Mouse (Mus musculus): ENCODE measurements at regions not wholly inside any gene's neighbourhood (a gene's known extent, or its start where the extent isn't known, plus 50 kb on each side); places are given as distances from the start of the nearest gene placed in this dataset.

GRCm38 (mm10) chr15:63624249-63624648, 220.7 kb downstream of the Gsdmc2 start:
- dilution Hi-C loops (cut with MboI; ENCODE audit: extremely low pct_ligation_motif_present, extremely low pct_unique_long_range_greater_than_20kb, low sequenced_read_pairs): no loop called here
- no peak overlapping the region for H3K27ac ChIP-seq (ENCODE audit: insufficient read depth, low read depth)
- H3K4me1 ChIP-seq (ENCODE audit: control insufficient read depth in 1 of 2, insufficient read depth in 2 of 2): peaks cover 4 to 7% of the 10 kb centered on the region in 2 experiments; a peak in 3 of 4 replicates
- no peak for TF ChIP-seq EP300 (IDR thresholded peaks at IDR 0.05; ENCODE audit: low read length)
- no peak for TF ChIP-seq JUN (IDR thresholded peaks at IDR 0.05; ENCODE audit: insufficient read depth, low read depth, low read length)
- no peak for TF ChIP-seq ZC3H11A (IDR thresholded peaks at IDR 0.05; ENCODE audit: low read depth, low read length)
- no peak for TF ChIP-seq JUND (conservative IDR thresholded peaks at IDR 0.05; ENCODE audit: low read depth, low read length)
- TF ChIP-seq MAFK (IDR thresholded peaks at IDR 0.05; ENCODE audit: insufficient replicate concordance, low read length): no peak
- no peak for TF ChIP-seq GABPA (IDR thresholded peaks at IDR 0.05; ENCODE audit: insufficient replicate concordance, low read depth, low read length)
- TF ChIP-seq SMC3 (IDR thresholded peaks at IDR 0.05; ENCODE audit: low read depth, low read length): no peak
- no peak for TF ChIP-seq MEF2A (IDR thresholded peaks at IDR 0.05; ENCODE audit: borderline replicate concordance, low read depth, low read length)
- TF ChIP-seq USF2 (conservative IDR thresholded peaks at IDR 0.05; ENCODE audit: low read depth, low read length): no peak
- no peak for TF ChIP-seq ZNF384 (IDR thresholded peaks at IDR 0.05; ENCODE audit: low read depth, low read length)
- TF ChIP-seq KAT2A (IDR thresholded peaks at IDR 0.05; ENCODE audit: insufficient replicate concordance, low read length): no peak
- TF ChIP-seq USF1 (IDR thresholded peaks at IDR 0.05; ENCODE audit: low read depth, low read length): no peak
- TF ChIP-seq UBTF (IDR thresholded peaks at IDR 0.05; ENCODE audit: low read depth, low read length): no peak
- no peak for TF ChIP-seq MAX (IDR thresholded peaks at IDR 0.05; ENCODE audit: low read length)
- no peak for TF ChIP-seq BHLHE40 (IDR thresholded peaks at IDR 0.05; ENCODE audit: low read depth, low read length)
- no peak for TF ChIP-seq ZMIZ1 (IDR thresholded peaks at IDR 0.05; ENCODE audit: low read depth, low read length)
- H3K9ac ChIP-seq (ENCODE audit: insufficient read depth, low read depth): no peak overlapping the region
- DNase-seq (ENCODE audit: extremely low read depth): no peak
- H3K4me2 ChIP-seq (ENCODE audit: insufficient read depth, low read depth, poor library complexity, severe bottlenecking): no peak overlapping the region
- H3K4me3 ChIP-seq (replicated peaks in 1 of 3; ENCODE audit: low read depth in 2 of 3, low read length in 2 of 3, poor library complexity in 1 of 3): no peak overlapping the region
- H3K36me3 ChIP-seq (replicated peaks in 1 of 2; ENCODE audit: control insufficient read depth in 1 of 2, insufficient read depth in 1 of 2, low read length in 1 of 2): no peaks in the 10 kb centered on the region
- no peaks in the 10 kb centered on the region for H3K9me3 ChIP-seq (replicated peaks; ENCODE audit: low read length)
- no peaks in the 10 kb centered on the region for H3K27me3 ChIP-seq (replicated peaks)
- H3K79me2 ChIP-seq (replicated peaks; ENCODE audit: control insufficient read depth, extremely low read depth, insufficient read depth, poor library complexity, severe bottlenecking): no peaks in the 10 kb centered on the region
- in situ Hi-C loops (cut with MboI; ENCODE audit: low pct_ligation_motif_present, low pct_unique_long_range_greater_than_20kb, low sequenced_read_pairs): loop anchor here (25.0 kb wide), 1 partner anchor 1287 kb away; no protein-coding TSS in a partner anchor

DNA sequence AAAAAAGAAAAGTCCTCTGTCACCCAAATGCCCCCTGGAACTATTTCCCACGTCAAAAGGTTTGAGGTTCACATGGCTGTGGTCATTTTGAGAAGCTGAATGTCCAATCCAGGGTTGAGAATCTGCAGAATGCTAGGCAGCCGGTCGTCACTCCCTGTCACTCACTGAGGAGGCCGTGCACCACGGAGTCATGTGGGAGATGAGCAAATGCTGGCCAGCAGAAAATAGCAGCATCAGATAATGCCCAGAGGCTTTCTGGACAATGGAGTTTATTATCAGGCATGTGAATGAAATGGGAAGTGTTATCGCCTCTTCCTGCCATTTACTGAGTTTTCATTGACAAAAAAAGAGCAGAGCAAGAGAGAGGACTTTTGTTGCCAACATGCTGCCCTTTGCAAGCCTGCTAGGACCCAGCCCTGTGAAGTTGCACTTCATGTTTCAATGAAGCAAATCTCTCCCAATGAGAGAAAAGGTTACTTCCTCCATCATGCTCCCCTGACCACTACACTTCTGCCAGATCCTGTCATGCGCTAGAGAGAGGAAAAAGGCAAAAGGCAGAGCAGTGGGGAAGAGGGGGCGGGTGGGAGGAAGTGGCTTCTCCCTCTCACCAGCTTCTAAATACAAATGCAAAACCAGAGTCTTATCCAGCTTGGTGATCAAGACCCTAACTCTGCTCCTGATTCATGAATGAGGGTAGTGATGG, 228.3 kb downstream of the Gsdmc2 start:
- Histone ChIP-seq H3K4me2 (ENCODE audit: insufficient read depth, low read depth, poor library complexity, severe bottlenecking) (no peak overlapping the region), H3K36me3 (replicated peaks in 1 of 2; ENCODE audit: control insufficient read depth in 1 of 2, insufficient read depth in 1 of 2, low read length in 1 of 2) (no peaks in the 10 kb centered on the region), H3K4me1 (ENCODE audit: control insufficient read depth in 1 of 2, insufficient read depth in 2 of 2) (peaks cover 0 to 13% of the 10 kb centered on the region in 2 experiments; a peak in 2 of 4 replicates), H3K4me3 (replicated peaks in 1 of 3; ENCODE audit: low read depth in 2 of 3, low read length in 2 of 3, poor library complexity in 1 of 3) (no peak overlapping the region), H3K79me2 (replicated peaks; ENCODE audit: control insufficient read depth, extremely low read depth, insufficient read depth, poor library complexity, severe bottlenecking) (no peaks in the 10 kb centered on the region), H3K9ac (ENCODE audit: insufficient read depth, low read depth) (no peak overlapping the region), H3K27ac (ENCODE audit: insufficient read depth, low read depth) (no peak overlapping the region), H3K9me3 (replicated peaks; ENCODE audit: low read length) (no peaks in the 10 kb centered on the region), H3K27me3 (replicated peaks) (no peaks in the 10 kb centered on the region)
- DNase-seq (ENCODE audit: extremely low read depth): peak; percentile 22
- TF ChIP-seq MXI1 (IDR thresholded peaks at IDR 0.05; ENCODE audit: low read depth, low read length): no peak
- in situ Hi-C loops (cut with MboI; ENCODE audit: low pct_ligation_motif_present, low pct_unique_long_range_greater_than_20kb, low sequenced_read_pairs) (loop anchor here (25.0 kb wide), 1 partner anchor 1279 kb away; no protein-coding TSS in a partner anchor), dilution Hi-C loops (cut with MboI; ENCODE audit: extremely low pct_ligation_motif_present, extremely low pct_unique_long_range_greater_than_20kb, low sequenced_read_pairs) (no loop called here)
